Mouse (Mus musculus) C2C12 (cell line): ENCODE results near the gene Tmem220. TPM values are rescaled to one million over a fixed set of nuclear protein-coding genes. Genes with fewer than 3 reads are reported as not detected.
"Not testable (repeated sequence)": the region's sequence is repeated elsewhere in the genome, so short reads cannot be mapped to it uniquely, and the experiment has no call there.

Experiments used
- H3K27me3 ChIP-seq: one replicate; pipeline ENCODE4 v1.6.1; 2011; ENCODE audit not compliant: control insufficient read depth, insufficient read depth, insufficient read length
- H3K36me3 ChIP-seq: one replicate; pipeline ENCODE4 v1.6.1; 2011; ENCODE audit not compliant: control insufficient read depth, insufficient read depth
- H3K4me3 ChIP-seq: one replicate; pipeline ENCODE4 v1.5.1; 2011; ENCODE audit warnings: mild to moderate bottlenecking, control low read depth; ENCODE audit not compliant: poor library complexity, insufficient read depth, severe bottlenecking
- H3K79me2 ChIP-seq: one replicate; pipeline ENCODE4 v1.6.1; 2011; ENCODE audit not compliant: control insufficient read depth, insufficient read depth
- H3K79me3 ChIP-seq: one replicate; pipeline ENCODE4 v1.6.1; 2011; ENCODE audit warnings: low read depth, control low read depth
- H3ac ChIP-seq: one replicate; pipeline ENCODE3; 2011; ENCODE audit warnings: low read depth; ENCODE audit not compliant: control insufficient read depth, insufficient read length
- CEBPB ChIP-seq: IDR thresholded peaks from one replicate; pipeline ENCODE4 v1.6.1; 2011; ENCODE audit warnings: low read depth, mild to moderate bottlenecking, control low read depth, moderate library complexity
- CTCF ChIP-seq: IDR thresholded peaks from one replicate; pipeline ENCODE4 v1.5.1; 2011; ENCODE audit not compliant: control insufficient read depth, insufficient read depth, insufficient read length
- FOSL1 ChIP-seq: IDR thresholded peaks from one replicate; pipeline ENCODE4 v1.8.0; 2011; ENCODE audit warnings: mild to moderate bottlenecking, low read length; ENCODE audit not compliant: poor library complexity, insufficient read depth, severe bottlenecking
- MAX ChIP-seq: IDR thresholded peaks from one replicate; pipeline ENCODE4 v1.6.1; 2011; ENCODE audit warnings: mild to moderate bottlenecking, control low read depth
- MYOD1 ChIP-seq: IDR thresholded peaks from one replicate; pipeline ENCODE4 v1.6.1; 2011; ENCODE audit warnings: low read depth; ENCODE audit not compliant: control insufficient read depth, insufficient read length
- MYOG ChIP-seq: IDR thresholded peaks from one replicate; pipeline ENCODE4 v1.6.1; 2011; ENCODE audit not compliant: control insufficient read depth, insufficient read length; ENCODE audit errors: extremely low read depth
- USF1 ChIP-seq: IDR thresholded peaks from one replicate; pipeline ENCODE4 v1.6.1; 2011; ENCODE audit warnings: low read depth, mild to moderate bottlenecking, control low read depth, moderate library complexity
- polyA plus RNA-seq: library from polyadenylated mRNA; unstranded; fragments of >200 nt; fragmentation: generic; extraction: Trizol; gene quantifications from one replicate; pipeline ENCODE4 v1.2.1, GENCODE M21; 2012; ENCODE audit warnings: missing spikeins

Gene Tmem220
- polyA plus RNA-seq, 1 experiment = 0.09 TPM

GRCm38 (mm10) chr11:67022354-67023115 is 2.4 kb upstream of the Tmem220 start:
- no peaks in the 10 kb centered on the region for H3K27me3 ChIP-seq
- TF ChIP-seq MYOG = no peak
- peak; percentile 64 for TF ChIP-seq CTCF
- TF ChIP-seq USF1 = no peak
- TF ChIP-seq MAX = no peak
- no peak for TF ChIP-seq CEBPB
- no peak for TF ChIP-seq FOSL1
- no peak for TF ChIP-seq MYOD1
- no peaks in the 10 kb centered on the region for H3K79me2 ChIP-seq
- no peak overlapping the region for H3K4me3 ChIP-seq
- no peaks in the 10 kb centered on the region for H3K79me3 ChIP-seq
- no peaks in the 10 kb centered on the region for H3K36me3 ChIP-seq
- H3ac ChIP-seq = no peak overlapping the region

- H3K4me3 ChIP-seq, H3K36me3 ChIP-seq, H3ac ChIP-seq, H3K79me3 ChIP-seq, H3K79me2 ChIP-seq, H3K27me3 ChIP-seq: not testable (repeated sequence)
Observed at GRCm38 (mm10) chr11:67023191-67023590, 1.8 kb upstream of the Tmem220 start.

GRCm38 (mm10) chr11:67023802-67024340 is 1.1 kb upstream of the Tmem220 start:
- no peaks in the 10 kb centered on the region for H3K36me3 ChIP-seq
- no peak overlapping the region for H3ac ChIP-seq
- H3K4me3 ChIP-seq = no peak overlapping the region
- H3K27me3 ChIP-seq = no peaks in the 10 kb centered on the region
- TF ChIP-seq CEBPB (no peak), USF1 (no peak), MAX (no peak), MYOG (no peak), CTCF (no peak), FOSL1 (no peak), MYOD1 (no peak)
- H3K79me2 ChIP-seq = no peaks in the 10 kb centered on the region
- H3K79me3 ChIP-seq = no peaks in the 10 kb centered on the region

GRCm38 (mm10) chr11:67030904-67031602 is 6.1 kb downstream of the Tmem220 start:
- no peaks in the 10 kb centered on the region for H3K27me3 ChIP-seq
- no peaks in the 10 kb centered on the region for H3K36me3 ChIP-seq
- no peaks in the 10 kb centered on the region for H3K79me2 ChIP-seq
- no peak overlapping the region for H3K4me3 ChIP-seq
- no peak overlapping the region for H3ac ChIP-seq
- TF ChIP-seq USF1 (no peak), MYOD1 (no peak), CEBPB (no peak), MAX (no peak), MYOG (no peak), FOSL1 (no peak), CTCF (no peak)
- H3K79me3 ChIP-seq = no peaks in the 10 kb centered on the region

GRCm38 (mm10) chr11:67031603-67031915 is 6.6 kb downstream of the Tmem220 start:
- Histone ChIP-seq H3K79me3 (no peaks in the 10 kb centered on the region), H3K79me2 (no peaks in the 10 kb centered on the region), H3ac (no peak overlapping the region), H3K36me3 (no peaks in the 10 kb centered on the region), H3K27me3 (no peaks in the 10 kb centered on the region), H3K4me3 (no peak overlapping the region)
- TF ChIP-seq CEBPB (no peak), CTCF (no peak), MAX (no peak), FOSL1 (no peak)
